Mouse (Mus musculus) kidney, adult 8-10 months (tissue): ENCODE measurements at regions not wholly inside any gene's neighbourhood (a gene's known extent, or its start where the extent isn't known, plus 50 kb on each side); places are given as distances from the start of the nearest gene placed in this dataset.

ENCODE experiments used
- DNase-seq, 2 experiments: peaks; one replicate each; pipeline ENCODE4 v3.0.0; 2022

GRCm38 (mm10) chr6:53765302-53765701 lies 55.3 kb downstream of the Tril start:
- DNase-seq: no peak

- DNase-seq: no peak
Measured at GRCm38 (mm10) chr6:53762586-53762985, 58.0 kb downstream of the Tril start.

- DNase-seq: peak; percentile 21 to 22
Measured at GRCm38 (mm10) chr6:53760651-53761058, 60.0 kb downstream of the Tril start.

GRCm38 (mm10) chr6:53759686-53760306 lies 60.8 kb downstream of the Tril start:
- no peak for DNase-seq

GRCm38 (mm10) chr6:53754366-53754765 lies 66.3 kb downstream of the Tril start:
- DNase-seq: no peak

- DNase-seq: no peak
Measured at GRCm38 (mm10) chr6:53750539-53750938, 70.1 kb downstream of the Tril start.
